16 mouse cellular contexts compared by ENCODE assay signal in genomic region chr17:85484526-85484925, GRCm38 (mm10).
DNase-seq lines count a peak whose midpoint lies in the region; ATAC-seq lines count a peak whose summit lies in the region.
"Had no signal": no experiment of that assay in that cellular context is flagged by ENCODE, and none has a peak within 500 bp of the region (broad histone marks: within the 10 kb centered on the region; RNA-seq: fewer than 3 reads in every experiment).

No protein-coding gene starts in this region.

- 31% methylated on average over 5 of the region's 5 CpGs for WGBS in forebrain, embryonic 10.5 days
- WGBS in forebrain, embryonic 16.5 days: 47% methylated on average over 5 of the region's 5 CpGs
- 36% methylated on average over 5 of the region's 5 CpGs for WGBS in midbrain, embryonic 12.5 days
- 39% methylated on average over 5 of the region's 5 CpGs for WGBS in midbrain, embryonic 16.5 days

- no peak overlapping the region; the same call in 1 of the 2 replicates for H3K4me3 ChIP-seq in forebrain, embryonic 10.5 days
- H3K4me3 ChIP-seq in forebrain, embryonic 16.5 days (replicated peaks; ENCODE audit: low read length): no peak overlapping the region
- H3K4me3 ChIP-seq in midbrain, embryonic 12.5 days: no peak overlapping the region
- no peak overlapping the region for H3K4me3 ChIP-seq in midbrain, embryonic 16.5 days (ENCODE audit: low read depth, low read length)
- H3K4me3 ChIP-seq: hindbrain, embryonic 13.5 days had no signal

- no peaks in the 10 kb centered on the region for H3K36me3 ChIP-seq in forebrain, embryonic 10.5 days (replicated peaks)
- H3K36me3 ChIP-seq in forebrain, embryonic 16.5 days (ENCODE audit: control insufficient read depth, insufficient read depth): no peaks in the 10 kb centered on the region
- no peaks in the 10 kb centered on the region for H3K36me3 ChIP-seq in midbrain, embryonic 12.5 days
- H3K36me3 ChIP-seq in midbrain, embryonic 16.5 days (ENCODE audit: control insufficient read depth, insufficient read depth, low read length): no peaks in the 10 kb centered on the region
- H3K36me3 ChIP-seq: heart, embryonic 13.5 days; hindbrain, embryonic 13.5 days had no signal

- peak overlapping the region; percentile 80; the same call in 1 of the 2 replicates for H3K27ac ChIP-seq in forebrain, embryonic 10.5 days
- H3K27ac ChIP-seq in forebrain, embryonic 16.5 days (ENCODE audit: low read length): no peak overlapping the region
- 0 out of 2 replicates have a peak overlapping the region, but pooled peaks have one; percentile 56 for H3K27ac ChIP-seq in midbrain, embryonic 12.5 days (replicated peaks)
- no peak overlapping the region for H3K27ac ChIP-seq in midbrain, embryonic 16.5 days (ENCODE audit: low read length)
- H3K27ac ChIP-seq: heart, embryonic 13.5 days; hindbrain, embryonic 13.5 days; hindbrain, postnatal 0 days had no signal

- H3K4me2 ChIP-seq in forebrain, embryonic 16.5 days (ENCODE audit: low read length): no peak overlapping the region; the same call in 1 of the 2 replicates
- no peak overlapping the region for H3K4me2 ChIP-seq in midbrain, embryonic 12.5 days (replicated peaks)
- no peak overlapping the region for H3K4me2 ChIP-seq in midbrain, embryonic 16.5 days (ENCODE audit: low read length)
- H3K4me2 ChIP-seq: hindbrain, embryonic 13.5 days had no signal

- no peak for ATAC-seq in forebrain, embryonic 16.5 days
- ATAC-seq in midbrain, embryonic 12.5 days (ENCODE audit: low FRiP score, low read depth): no peak
- no peak for ATAC-seq in midbrain, embryonic 16.5 days
- ATAC-seq: activated CD4-positive, CD25-positive, alpha-beta regulatory T cell, adult 4 months; hindbrain, postnatal 0 days; Patski had no signal

- no peak for DNase-seq in forebrain, embryonic 10.5 days (ENCODE audit: extremely low spot score, low spot score)
- peak; percentile 69 for DNase-seq in heart, adult 11 months
- DNase-seq in heart, postnatal 4 days: no peak
- no peak for DNase-seq in thymus, postnatal 14 days
- DNase-seq: adrenal gland, postnatal 14 days; cerebellum, adult 11-12 months; cerebellum, adult 9-10 months; gastrocnemius, postnatal 14 days had no signal

- H3K4me1 ChIP-seq in forebrain, embryonic 10.5 days: peaks cover 56% of the 10 kb centered on the region
- peaks cover 22% of the 10 kb centered on the region for H3K4me1 ChIP-seq in forebrain, embryonic 16.5 days (replicated peaks; ENCODE audit: control insufficient read depth, insufficient read depth, low read length)
- H3K4me1 ChIP-seq in midbrain, embryonic 12.5 days: peaks cover 33% of the 10 kb centered on the region
- peaks cover 8% of the 10 kb centered on the region; the same call in 1 of the 2 replicates for H3K4me1 ChIP-seq in midbrain, embryonic 16.5 days (ENCODE audit: control insufficient read depth, insufficient read depth, low read length)

- H3K27me3 ChIP-seq in forebrain, embryonic 10.5 days (ENCODE audit: poor library complexity, severe bottlenecking): peaks cover 100% of the 10 kb centered on the region
- H3K27me3 ChIP-seq in forebrain, embryonic 16.5 days (replicated peaks; ENCODE audit: control insufficient read depth, insufficient read depth, low read length): peaks cover 39% of the 10 kb centered on the region
- H3K27me3 ChIP-seq in midbrain, embryonic 12.5 days: peaks cover 85% of the 10 kb centered on the region
- peaks cover 59% of the 10 kb centered on the region for H3K27me3 ChIP-seq in midbrain, embryonic 16.5 days (ENCODE audit: control insufficient read depth, insufficient read depth, low read depth, low read length)

- H3K9ac ChIP-seq in forebrain, embryonic 16.5 days (replicated peaks; ENCODE audit: low read depth, low read length): no peak overlapping the region
- no peak overlapping the region for H3K9ac ChIP-seq in midbrain, embryonic 12.5 days (replicated peaks)
- no peak overlapping the region for H3K9ac ChIP-seq in midbrain, embryonic 16.5 days (ENCODE audit: low read depth, low read length)
- H3K9ac ChIP-seq: heart, embryonic 13.5 days; hindbrain, embryonic 13.5 days had no signal

- no peaks in the 10 kb centered on the region for H3K9me3 ChIP-seq in forebrain, embryonic 10.5 days
- no peaks in the 10 kb centered on the region for H3K9me3 ChIP-seq in forebrain, embryonic 16.5 days (ENCODE audit: control insufficient read depth, low read length)
- no peaks in the 10 kb centered on the region for H3K9me3 ChIP-seq in midbrain, embryonic 12.5 days
- H3K9me3 ChIP-seq in midbrain, embryonic 16.5 days (replicated peaks; ENCODE audit: control insufficient read depth, low read length, poor library complexity, severe bottlenecking): no peaks in the 10 kb centered on the region
- H3K9me3 ChIP-seq: heart, embryonic 13.5 days; hindbrain, embryonic 13.5 days had no signal

Comparison
In these comparisons a context has a peak if more than half of its experiments do, and no peak if none do; other contexts are left out.
1. H3K27ac ChIP-seq: peak in forebrain, embryonic 10.5 days (single experiment) and midbrain, embryonic 12.5 days (single experiment); none in forebrain, embryonic 16.5 days (single experiment) and midbrain, embryonic 16.5 days (single experiment).